Mouse (Mus musculus) urinary bladder, postnatal 36 days (tissue): ENCODE results near the gene H3f3a.
"Not testable (repeated sequence)": the region's sequence is repeated elsewhere in the genome, so short reads cannot be mapped to it uniquely, and the experiment has no call there.

Experiments
- DNase-seq, 2 experiments: peaks; one replicate each; pipeline ENCODE4 v3.0.0; 2022; ENCODE audit warnings: low spot score in 2 of 2, mixed read lengths in 1 of 2

H3f3a gene

GRCm38 (mm10) chr1:180813885-180814740 is at the start of gene H3f3a:
H3f3a (minus strand) TSS chr1:180813943.
- DNase-seq: peak; percentile 83

GRCm38 (mm10) chr1:180860030-180860429 is 46.3 kb upstream of the H3f3a start:
- no peak for DNase-seq

GRCm38 (mm10) chr1:180858763-180859162 is 45.0 kb upstream of the H3f3a start:
- DNase-seq: no peak

- DNase-seq: peak; percentile 100
These were observed 36.9 kb upstream of the H3f3a start, which contains the start of gene Sde2 for GRCm38 (mm10) chr1:180850316-180851270. Sde2 (plus strand) TSS chr1:180851127.

- no peak for DNase-seq
These were observed 36.1 kb upstream of the H3f3a start for GRCm38 (mm10) chr1:180849701-180850301.

GRCm38 (mm10) chr1:180848511-180849241 is 34.9 kb upstream of the H3f3a start:
- DNase-seq: peak in 1 of 2 experiments; percentile 64

- DNase-seq: peak; percentile 53 to 71
These were observed 34.4 kb upstream of the H3f3a start for GRCm38 (mm10) chr1:180848114-180848510.

- no peak for DNase-seq
These were observed 28.0 kb upstream of the H3f3a start for GRCm38 (mm10) chr1:180841561-180842300.

- DNase-seq: no peak
These were observed 25.6 kb upstream of the H3f3a start for GRCm38 (mm10) chr1:180839201-180839910.

- DNase-seq: peak in 1 of 2 experiments; percentile 29
These were observed 24.3 kb upstream of the H3f3a start for GRCm38 (mm10) chr1:180838014-180838413.

- DNase-seq: no peak
These were observed 23.4 kb upstream of the H3f3a start for GRCm38 (mm10) chr1:180837186-180837585.

GRCm38 (mm10) chr1:180836467-180836866 is 22.7 kb upstream of the H3f3a start:
- DNase-seq: not testable (repeated sequence)

- no peak for DNase-seq
These were observed 21.7 kb upstream of the H3f3a start for GRCm38 (mm10) chr1:180835273-180836015.

GRCm38 (mm10) chr1:180830588-180831346 is 17.0 kb upstream of the H3f3a start:
- DNase-seq: no peak

- DNase-seq: no peak
These were observed 16.4 kb upstream of the H3f3a start for GRCm38 (mm10) chr1:180830175-180830574.

GRCm38 (mm10) chr1:180829775-180830174 is 16.0 kb upstream of the H3f3a start:
- no peak for DNase-seq

- no peak for DNase-seq
These were observed 12.9 kb upstream of the H3f3a start for GRCm38 (mm10) chr1:180826634-180827033.

GRCm38 (mm10) chr1:180824721-180825120 is 11.0 kb upstream of the H3f3a start:
- no peak for DNase-seq
